Mouse (Mus musculus) midbrain, embryonic 15.5 days (tissue): ENCODE data around the gene Ptprg. TPM values are rescaled to one million over a fixed set of nuclear protein-coding genes. Genes with fewer than 3 reads are reported as not detected.
A peak's percentile ranks its signal among the peaks of the same experiment; 100 is the strongest.

Source experiments
- ATAC-seq: fragments of 200-750 bp; cut with Nextera tagmentation; replicated peaks from 2 replicates; pipeline ENCODE4 v1.8.0; 2017; ENCODE audit warnings: moderate TSS enrichment
- H3K27ac ChIP-seq: fragments of 300-500 bp; sonication (generic); 2 replicates; pipeline ENCODE4 v1.5.1; 2015; ENCODE audit warnings: mild to moderate bottlenecking, inconsistent platforms
- H3K27me3 ChIP-seq: fragments of 300-500 bp; sonication (generic); replicated peaks from 2 replicates; pipeline ENCODE4 v1.6.1; 2015; ENCODE audit warnings: inconsistent platforms
- H3K36me3 ChIP-seq: fragments of 300-500 bp; sonication (generic); replicated peaks from 2 replicates; pipeline ENCODE4 v1.6.1; 2015; ENCODE audit warnings: inconsistent platforms
- H3K4me1 ChIP-seq: fragments of 300-500 bp; sonication (generic); 2 replicates; pipeline ENCODE4 v1.6.1; 2015; ENCODE audit warnings: inconsistent platforms
- H3K4me2 ChIP-seq: fragments of 300-500 bp; sonication (generic); 2 replicates; pipeline ENCODE4 v1.6.1; 2015; ENCODE audit warnings: inconsistent platforms, mild to moderate bottlenecking, moderate library complexity
- H3K4me3 ChIP-seq: fragments of 300-500 bp; sonication (generic); 2 replicates; pipeline ENCODE4 v1.5.1; 2015; ENCODE audit warnings: mild to moderate bottlenecking, inconsistent platforms
- H3K9ac ChIP-seq: fragments of 300-500 bp; sonication (generic); 2 replicates; pipeline ENCODE4 v1.6.1; 2015; ENCODE audit warnings: mild to moderate bottlenecking, inconsistent platforms
- H3K9me3 ChIP-seq: fragments of 300-500 bp; sonication (generic); 2 replicates; pipeline ENCODE4 v1.6.1; 2016; ENCODE audit warnings: inconsistent platforms
- WGBS: fragments of 180-500 bp; shearing (Covaris S2); methylation state at CpG from one replicate; pipeline ENCODE4 v1.1.7; 2015; ENCODE audit warnings: mixed read lengths; 5-methylcytosine and 5-hydroxymethylcytosine counted together
- polyA plus RNA-seq: library from polyadenylated mRNA; unstranded; fragments of >200 nt; fragmentation: Nextera tagmentation; extraction: Ambion mirVana; gene quantifications from 2 replicates; pipeline ENCODE4 v1.2.1, GENCODE M21; 2015

Gene Ptprg
- polyA plus RNA-seq, 1 experiment from 2014 or later, result 43.3 TPM

- no peaks in the 10 kb centered on the region for H3K27me3 ChIP-seq
- H3K9me3 ChIP-seq, result no peaks in the 10 kb centered on the region
- WGBS, result 93% methylated on average over 3 of the region's 3 CpGs
- H3K4me1 ChIP-seq, result 0 out of 2 replicates have a peak, but pooled peaks cover 3% of the 10 kb centered on the region
- H3K36me3 ChIP-seq, result no peaks in the 10 kb centered on the region
- no peak overlapping the region for H3K4me2 ChIP-seq
- no peak for ATAC-seq
- H3K4me3 ChIP-seq, result no peak overlapping the region
- H3K9ac ChIP-seq, result no peak overlapping the region
- no peak overlapping the region for H3K27ac ChIP-seq
These were observed 310.0 kb downstream of the Ptprg start for GRCm38 (mm10) chr14:11863286-11863685.

GRCm38 (mm10) chr14:11864840-11865239, 311.5 kb downstream of the Ptprg start:
- ATAC-seq, result no peak
- H3K36me3 ChIP-seq, result no peaks in the 10 kb centered on the region
- no peak overlapping the region for H3K4me2 ChIP-seq
- no peak overlapping the region for H3K27ac ChIP-seq
- H3K27me3 ChIP-seq, result no peaks in the 10 kb centered on the region
- H3K4me3 ChIP-seq, result no peak overlapping the region
- WGBS, result 41% methylated on average over 3 of the region's 3 CpGs
- no peak overlapping the region for H3K9ac ChIP-seq
- no peaks in the 10 kb centered on the region for H3K9me3 ChIP-seq
- H3K4me1 ChIP-seq, result no peaks in the 10 kb centered on the region

GRCm38 (mm10) chr14:11865332-11865731, 312.0 kb downstream of the Ptprg start:
- Histone ChIP-seq H3K4me3 (no peak overlapping the region), H3K9me3 (no peaks in the 10 kb centered on the region), H3K27me3 (no peaks in the 10 kb centered on the region), H3K4me1 (no peaks in the 10 kb centered on the region), H3K36me3 (no peaks in the 10 kb centered on the region), H3K4me2 (no peak overlapping the region), H3K9ac (no peak overlapping the region), H3K27ac (no peak overlapping the region)
- ATAC-seq, result no peak
- WGBS, result 39% methylated on average over 5 of the region's 5 CpGs

GRCm38 (mm10) chr14:11865872-11866271, 312.5 kb downstream of the Ptprg start:
- ATAC-seq, result no peak
- 88% methylated on average over 6 of the region's 6 CpGs for WGBS
- no peaks in the 10 kb centered on the region for H3K9me3 ChIP-seq
- H3K27ac ChIP-seq, result no peak overlapping the region
- H3K27me3 ChIP-seq, result no peaks in the 10 kb centered on the region
- H3K36me3 ChIP-seq, result no peaks in the 10 kb centered on the region
- no peak overlapping the region for H3K4me2 ChIP-seq
- H3K4me3 ChIP-seq, result no peak overlapping the region
- H3K9ac ChIP-seq, result no peak overlapping the region
- H3K4me1 ChIP-seq, result no peaks in the 10 kb centered on the region

GRCm38 (mm10) chr14:11866416-11866815, 313.1 kb downstream of the Ptprg start:
- ATAC-seq, result no peak
- Histone ChIP-seq H3K27ac (no peak overlapping the region), H3K4me3 (no peak overlapping the region), H3K27me3 (no peaks in the 10 kb centered on the region), H3K9me3 (no peaks in the 10 kb centered on the region), H3K36me3 (no peaks in the 10 kb centered on the region), H3K9ac (no peak overlapping the region), H3K4me2 (no peak overlapping the region), H3K4me1 (no peaks in the 10 kb centered on the region)
- WGBS, result 93% methylated on average over 7 of the region's 7 CpGs

- Histone ChIP-seq H3K4me3 (no peak overlapping the region), H3K4me1 (no peaks in the 10 kb centered on the region), H3K27ac (no peak overlapping the region), H3K4me2 (no peak overlapping the region), H3K27me3 (no peaks in the 10 kb centered on the region), H3K36me3 (no peaks in the 10 kb centered on the region), H3K9ac (no peak overlapping the region), H3K9me3 (no peaks in the 10 kb centered on the region)
- 89% methylated on average over 6 of the region's 6 CpGs for WGBS
- no peak for ATAC-seq
These were observed 315.3 kb downstream of the Ptprg start for GRCm38 (mm10) chr14:11868636-11869035.

GRCm38 (mm10) chr14:11871752-11872344, 318.5 kb downstream of the Ptprg start:
- 75% methylated on average over 8 of the region's 8 CpGs for WGBS
- Histone ChIP-seq H3K9ac (no peak overlapping the region), H3K4me3 (no peak overlapping the region), H3K4me1 (peaks cover 11% of the 10 kb centered on the region), H3K27me3 (no peaks in the 10 kb centered on the region), H3K4me2 (no peak overlapping the region), H3K36me3 (no peaks in the 10 kb centered on the region), H3K9me3 (no peaks in the 10 kb centered on the region), H3K27ac (no peak overlapping the region)
- no peak for ATAC-seq

GRCm38 (mm10) chr14:11874266-11874665, 320.9 kb downstream of the Ptprg start:
- peaks cover 11% of the 10 kb centered on the region for H3K4me1 ChIP-seq
- H3K27me3 ChIP-seq, result no peaks in the 10 kb centered on the region
- H3K36me3 ChIP-seq, result no peaks in the 10 kb centered on the region
- WGBS, result 93% methylated on average over 6 of the region's 6 CpGs
- no peak overlapping the region for H3K27ac ChIP-seq
- no peak overlapping the region for H3K4me3 ChIP-seq
- H3K9ac ChIP-seq, result no peak overlapping the region
- H3K4me2 ChIP-seq, result no peak overlapping the region
- no peak for ATAC-seq
- H3K9me3 ChIP-seq, result no peaks in the 10 kb centered on the region

GRCm38 (mm10) chr14:11874960-11875889, 321.9 kb downstream of the Ptprg start:
- peak; percentile 71 for ATAC-seq
- WGBS, result 66% methylated on average over 11 of the region's 11 CpGs
- Histone ChIP-seq H3K4me3 (no peak overlapping the region), H3K4me1 (peaks cover 17% of the 10 kb centered on the region), H3K9ac (no peak overlapping the region), H3K9me3 (no peaks in the 10 kb centered on the region), H3K27me3 (no peaks in the 10 kb centered on the region), H3K27ac (0 out of 2 replicates have a peak overlapping the region, but pooled peaks have one; percentile 20), H3K4me2 (no peak overlapping the region), H3K36me3 (no peaks in the 10 kb centered on the region)

GRCm38 (mm10) chr14:11881082-11881481, 327.8 kb downstream of the Ptprg start:
- H3K4me2 ChIP-seq, result no peak overlapping the region
- H3K27ac ChIP-seq, result no peak overlapping the region
- H3K9me3 ChIP-seq, result no peaks in the 10 kb centered on the region
- no peaks in the 10 kb centered on the region for H3K27me3 ChIP-seq
- no peak overlapping the region for H3K9ac ChIP-seq
- WGBS, result 81% methylated on average over 3 of the region's 3 CpGs
- no peak overlapping the region for H3K4me3 ChIP-seq
- no peak for ATAC-seq
- H3K36me3 ChIP-seq, result no peaks in the 10 kb centered on the region
- peaks cover 21% of the 10 kb centered on the region for H3K4me1 ChIP-seq

- no peak overlapping the region for H3K4me2 ChIP-seq
- 0 out of 2 replicates have a peak, but pooled peaks have one; percentile 43 for ATAC-seq
These were observed 330.0 kb downstream of the Ptprg start for GRCm38 (mm10) chr14:11883142-11883921.

GRCm38 (mm10) chr14:11883995-11884394, 330.7 kb downstream of the Ptprg start:
- Histone ChIP-seq H3K4me1 (peaks cover 21% of the 10 kb centered on the region), H3K4me3 (no peak overlapping the region), H3K9me3 (no peaks in the 10 kb centered on the region), H3K27ac (no peak overlapping the region), H3K36me3 (no peaks in the 10 kb centered on the region), H3K9ac (no peak overlapping the region), H3K4me2 (no peak overlapping the region), H3K27me3 (no peaks in the 10 kb centered on the region)
- no peak for ATAC-seq
- 66% methylated on average over 5 of the region's 5 CpGs for WGBS

More at GRCm38 (mm10) chr14:11883142-11883921, 330.0 kb downstream of the Ptprg start:
- no peaks in the 10 kb centered on the region for H3K9me3 ChIP-seq
- H3K4me1 ChIP-seq, result peaks cover 21% of the 10 kb centered on the region
- 24% methylated on average over 10 of the region's 10 CpGs for WGBS
- H3K9ac ChIP-seq, result no peak overlapping the region
- H3K27me3 ChIP-seq, result no peaks in the 10 kb centered on the region
- H3K4me3 ChIP-seq, result no peak overlapping the region
- no peak overlapping the region for H3K27ac ChIP-seq
- H3K36me3 ChIP-seq, result no peaks in the 10 kb centered on the region
